Mouse (Mus musculus): ENCODE measurements around the gene Lrch3.
"Not testable (repeated sequence)": the region's sequence is repeated elsewhere in the genome, so short reads cannot be mapped to it uniquely, and the experiment has no call there.

Gene Lrch3

DNA sequence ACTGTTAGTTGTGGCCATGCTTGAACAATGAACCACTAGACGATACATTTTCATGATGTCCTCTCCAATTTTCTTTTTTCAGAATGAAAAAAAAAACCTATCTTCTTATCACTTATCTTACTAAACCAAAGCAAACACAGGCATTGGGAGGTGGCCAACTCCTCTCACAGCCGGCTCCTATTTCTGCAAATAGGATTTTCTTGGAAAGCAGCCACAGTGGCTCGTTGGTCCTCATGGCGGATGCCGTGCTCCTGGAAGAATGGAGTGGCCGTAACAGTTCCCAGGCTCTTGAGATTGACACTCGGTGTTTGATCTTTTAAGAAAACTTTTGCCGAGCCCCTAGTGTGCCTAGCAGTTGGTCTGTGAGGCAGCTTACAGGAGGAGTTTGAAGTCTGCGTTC, 91.3 kb downstream of the Lrch3 start:
- DNase-seq: no peak

DNA sequence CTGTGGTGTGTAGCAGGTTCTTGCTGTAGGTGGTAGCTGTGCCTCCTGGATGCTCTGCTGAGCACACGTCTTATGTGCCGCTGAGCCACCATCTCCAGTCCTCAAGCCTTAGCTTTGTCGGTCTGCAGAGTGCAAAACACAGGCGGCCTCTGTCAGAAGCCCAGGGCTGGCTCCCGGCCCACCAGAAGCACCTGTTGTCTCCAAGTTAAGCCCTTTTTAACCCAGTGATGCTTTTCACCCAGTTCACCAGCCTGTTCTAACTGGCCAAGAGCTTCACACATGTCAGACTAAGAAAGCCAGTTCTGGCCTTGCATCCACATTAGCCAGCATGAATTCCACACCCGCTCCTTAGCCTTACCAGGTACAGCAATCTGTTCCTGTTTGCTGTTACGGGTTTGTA, 93.0 kb downstream of the Lrch3 start:
- DNase-seq: no peak

DNA sequence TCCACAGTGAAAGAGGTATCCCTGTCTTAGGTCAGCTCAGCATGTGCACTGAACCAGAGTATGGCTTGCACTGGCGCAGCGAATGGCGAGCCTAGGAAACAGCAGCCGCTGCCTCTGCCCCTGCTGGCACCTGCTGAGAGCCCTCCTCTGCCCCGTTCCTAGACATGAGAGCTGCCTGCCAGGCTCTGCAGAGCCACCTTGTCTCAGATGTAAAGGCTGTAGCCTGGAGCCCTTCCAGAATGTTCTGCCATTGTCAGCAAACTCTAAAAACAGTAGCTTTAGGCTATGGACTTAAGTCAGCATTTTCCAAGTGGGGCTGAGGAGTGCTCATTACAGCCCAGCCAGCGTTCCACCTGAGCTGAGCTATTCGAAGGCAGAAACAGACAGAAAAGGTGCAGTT, 93.5 kb downstream of the Lrch3 start:
- no peak for DNase-seq

DNA sequence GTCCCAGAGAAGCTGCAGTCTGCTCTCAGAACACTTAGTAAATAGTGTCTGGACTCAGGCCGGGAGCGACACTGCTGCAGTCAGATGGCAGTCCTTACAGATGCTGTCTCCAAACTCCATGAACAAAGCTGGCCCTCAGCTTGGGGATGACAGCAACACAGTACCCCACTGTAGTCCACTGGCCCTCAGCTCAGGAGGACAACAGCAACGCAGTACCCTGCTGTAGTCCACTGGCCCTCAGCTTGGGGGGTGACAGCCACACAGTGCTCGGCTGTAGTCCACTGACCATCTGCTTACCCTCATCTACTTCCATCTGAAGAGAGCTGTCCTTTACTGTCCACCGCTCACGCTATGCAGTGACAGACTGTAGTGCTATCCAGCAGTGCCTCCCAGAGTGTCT, 96.3 kb downstream of the Lrch3 start:
- no peak for DNase-seq

DNA sequence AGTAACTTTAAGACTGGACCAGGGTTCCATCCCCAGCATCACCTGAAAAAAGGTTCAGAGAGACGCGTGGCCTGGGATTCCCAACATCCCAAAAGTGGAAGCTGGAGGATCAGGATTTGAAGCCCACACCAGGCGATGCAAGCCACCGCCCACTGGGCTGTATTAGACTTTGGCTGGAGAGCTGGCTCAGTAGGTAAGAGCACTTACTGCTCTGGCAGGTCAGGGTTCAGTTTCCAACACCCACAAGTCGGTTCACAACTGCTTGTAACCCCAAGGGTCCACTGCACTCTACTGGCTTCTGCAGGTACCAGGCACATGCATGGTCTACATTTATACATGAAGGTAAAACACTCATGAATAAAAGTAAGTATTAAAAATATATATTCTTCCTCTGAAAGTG, 99.9 kb downstream of the Lrch3 start:
- DNase-seq: no peak

DNA sequence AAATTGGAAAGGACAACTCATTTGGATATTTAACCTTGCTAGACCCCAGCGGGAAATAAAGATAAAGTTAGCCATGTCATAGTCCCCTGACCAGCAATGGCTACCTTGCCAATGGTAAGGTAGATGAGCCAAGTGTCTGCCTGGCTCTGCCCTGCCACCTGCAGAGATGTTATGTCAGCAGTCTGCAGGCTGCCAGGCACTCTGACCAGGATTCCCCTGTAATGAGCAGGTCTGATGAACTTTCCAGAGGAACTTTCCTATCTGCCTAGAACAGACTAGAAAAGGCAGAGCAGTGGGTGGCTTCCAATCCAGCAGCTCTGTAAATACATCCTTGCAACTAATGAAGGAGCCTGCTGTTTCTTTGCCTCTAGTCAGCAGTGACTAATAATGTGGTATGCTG, 101.0 kb downstream of the Lrch3 start:
- DNase-seq: no peak

DNA sequence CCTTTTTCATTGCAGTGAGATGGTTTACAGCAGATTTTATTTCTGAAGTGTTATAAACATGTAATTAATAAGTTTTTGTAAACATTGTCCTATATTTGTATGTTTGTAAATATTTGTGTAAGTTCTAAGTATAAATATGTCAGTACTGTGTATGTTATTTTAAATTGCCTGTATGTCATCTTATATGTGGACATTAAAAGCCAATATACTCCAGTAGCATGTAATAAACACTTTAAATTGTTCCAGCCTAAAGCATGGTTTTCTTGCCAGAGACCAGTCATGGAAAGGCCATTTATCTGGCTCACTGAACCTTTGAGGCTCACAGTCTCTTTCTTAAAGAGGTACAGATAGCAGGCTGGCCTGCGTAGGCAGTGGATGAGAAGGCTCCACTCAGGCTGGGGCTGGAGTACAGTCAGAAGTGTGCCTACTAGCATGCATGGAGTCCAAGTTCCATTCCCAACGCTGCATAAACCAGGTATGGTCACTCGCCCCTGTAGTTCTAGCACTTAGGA, 101.6 kb downstream of the Lrch3 start:
- no peak for DNase-seq

DNA sequence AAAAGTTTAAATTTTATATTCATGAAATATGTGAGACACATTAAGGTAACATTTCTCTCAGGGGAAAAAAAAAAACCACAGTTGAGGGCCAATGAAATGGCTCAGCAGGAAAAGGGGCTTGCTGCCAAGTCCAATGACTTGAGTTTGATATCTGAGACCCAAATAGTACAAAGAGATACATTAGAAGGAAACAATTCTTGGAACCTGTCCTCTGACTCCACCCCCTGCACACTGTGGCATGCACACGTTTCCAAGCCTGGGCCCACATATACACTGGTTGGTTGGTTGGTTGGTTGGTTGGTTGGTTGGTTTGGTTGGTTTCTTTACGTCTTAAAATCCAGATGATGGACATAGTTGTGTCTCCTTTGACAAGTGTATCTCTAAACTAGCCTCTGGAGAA, 102.1 kb downstream of the Lrch3 start:
- DNase-seq: no peak

DNA sequence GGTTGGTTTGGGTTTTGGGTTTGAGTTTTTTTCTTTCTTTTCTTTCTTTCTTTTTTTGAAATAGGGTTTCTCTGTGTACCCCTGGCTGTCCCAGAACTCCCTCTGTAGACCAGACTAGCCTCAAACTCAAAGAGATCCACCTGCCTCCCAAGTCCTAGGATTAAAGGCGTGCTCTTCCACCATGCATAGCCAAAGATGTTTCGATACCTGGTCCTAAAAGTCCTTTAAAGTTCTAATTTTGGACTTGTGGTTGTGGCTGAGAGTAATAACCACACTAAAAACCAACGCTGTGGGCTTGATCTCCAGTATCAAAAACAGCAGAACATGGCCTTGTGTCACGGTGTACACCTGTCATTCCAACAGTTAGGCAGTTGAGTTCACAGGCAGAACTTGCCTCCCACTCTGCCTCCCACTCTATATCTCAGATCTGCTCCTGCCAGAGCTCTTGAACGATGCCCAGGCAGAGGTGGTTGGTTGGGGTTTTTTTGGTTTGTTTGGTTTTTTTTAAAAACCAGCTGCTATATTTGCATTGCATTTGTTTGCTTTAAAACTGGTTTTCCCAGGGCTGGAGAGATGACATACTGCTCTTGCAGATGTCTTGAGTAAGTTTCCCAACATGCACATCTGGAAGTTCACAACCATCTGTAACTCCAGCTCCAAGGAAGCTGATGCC, 103.9 kb downstream of the Lrch3 start:
- DNase-seq: no peak

DNA sequence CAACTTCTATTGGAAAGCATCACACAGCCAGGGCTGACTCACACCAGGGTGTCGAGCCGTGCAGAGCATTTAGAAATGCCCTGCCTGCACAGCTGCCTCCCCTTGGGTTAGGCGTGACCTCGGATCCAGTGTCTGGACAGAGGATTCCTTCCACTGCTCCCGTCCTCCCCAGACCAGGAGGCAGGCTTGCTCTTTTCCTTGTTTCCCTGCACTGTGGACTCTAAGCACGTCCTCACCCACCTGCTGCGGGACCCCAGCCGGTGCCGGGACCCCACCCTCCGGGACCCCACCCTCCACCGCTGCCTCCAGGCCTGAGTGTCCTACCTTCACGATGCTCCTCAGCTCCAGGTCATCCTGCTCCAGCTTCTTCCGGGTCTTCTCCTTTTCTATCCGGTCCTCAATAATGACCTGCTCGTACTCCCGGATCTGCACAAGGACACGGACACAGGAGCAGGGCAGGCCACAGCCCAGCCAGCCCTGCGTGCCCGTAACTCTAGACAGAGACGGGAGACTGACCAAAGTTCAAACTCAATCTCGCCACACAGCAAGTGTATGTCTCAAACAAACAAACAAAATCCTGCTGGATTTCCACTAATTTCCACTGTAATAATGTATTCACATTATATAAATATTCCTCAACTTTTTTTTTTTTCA, 105.3 kb downstream of the Lrch3 start:
- no peak for DNase-seq

DNA sequence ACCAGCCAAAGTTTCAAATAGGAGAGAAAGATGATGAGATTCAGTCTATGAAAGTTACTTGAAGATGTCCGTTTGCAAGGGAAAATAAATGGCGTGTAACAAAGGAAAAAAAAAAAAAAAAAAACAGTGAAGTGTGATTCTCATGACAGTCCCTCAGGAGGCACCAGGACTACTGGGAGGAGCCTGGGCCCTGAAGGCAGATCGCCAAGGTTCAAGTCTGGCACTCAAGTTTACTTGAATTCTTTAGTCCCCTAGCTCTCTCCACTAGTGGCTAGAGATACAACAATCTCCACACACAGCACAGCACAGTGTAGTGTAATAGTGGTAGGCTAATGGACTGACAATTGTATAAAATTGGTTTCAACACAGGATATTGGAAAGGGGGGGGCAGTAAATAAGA, 107.5 kb downstream of the Lrch3 start:
- no peak for DNase-seq

DNA sequence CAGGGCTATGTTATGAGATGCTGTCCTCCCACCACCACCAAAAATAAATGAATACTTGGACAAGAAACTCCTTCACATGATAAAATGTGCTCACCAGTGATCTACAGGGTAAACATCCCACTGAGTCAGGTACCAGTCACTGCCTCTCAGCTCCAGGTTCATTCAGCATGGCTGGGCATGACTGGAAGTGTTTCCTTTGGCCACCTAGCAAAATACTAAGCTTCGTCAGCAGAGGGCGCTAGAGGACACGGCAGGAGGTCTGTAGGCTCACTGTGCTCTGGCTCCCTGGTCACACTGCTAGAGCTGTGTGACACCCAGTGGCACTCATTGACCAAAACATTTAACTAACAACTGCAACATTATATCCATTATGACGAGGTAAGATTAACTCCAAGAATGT, 109.8 kb downstream of the Lrch3 start:
- DNase-seq: peak; percentile 88

DNA sequence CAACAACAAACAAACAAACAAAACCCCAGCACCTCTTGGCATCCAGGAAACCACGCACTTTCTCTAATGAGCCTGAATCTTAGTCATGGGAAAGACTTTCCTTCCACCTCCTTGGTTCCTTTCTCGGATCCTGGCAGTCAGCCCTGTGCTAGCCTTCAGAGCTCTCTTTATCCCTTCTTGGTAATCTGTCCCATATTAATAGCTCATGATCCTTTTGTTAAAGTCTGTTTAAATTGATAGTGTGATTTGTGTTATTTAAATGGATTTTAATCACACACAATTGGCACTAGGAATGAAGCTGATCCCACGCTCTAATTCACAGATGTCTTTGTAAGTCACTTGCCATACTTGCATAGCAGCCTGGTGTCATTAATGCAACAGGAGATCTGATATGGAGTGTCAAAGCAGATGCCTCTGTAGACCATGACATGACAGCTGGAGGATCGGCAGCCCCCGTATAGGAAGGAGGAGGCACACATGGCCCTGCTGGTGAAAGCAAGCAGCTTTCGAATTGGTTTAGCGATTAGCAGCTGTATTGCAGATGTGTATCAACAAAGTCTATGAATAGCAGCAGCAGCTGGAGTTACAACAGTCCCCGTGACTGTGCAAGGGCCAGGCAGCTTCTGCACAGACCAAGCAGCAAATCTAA, 110.7 kb downstream of the Lrch3 start:
- DNase-seq: peak; percentile 12

DNA sequence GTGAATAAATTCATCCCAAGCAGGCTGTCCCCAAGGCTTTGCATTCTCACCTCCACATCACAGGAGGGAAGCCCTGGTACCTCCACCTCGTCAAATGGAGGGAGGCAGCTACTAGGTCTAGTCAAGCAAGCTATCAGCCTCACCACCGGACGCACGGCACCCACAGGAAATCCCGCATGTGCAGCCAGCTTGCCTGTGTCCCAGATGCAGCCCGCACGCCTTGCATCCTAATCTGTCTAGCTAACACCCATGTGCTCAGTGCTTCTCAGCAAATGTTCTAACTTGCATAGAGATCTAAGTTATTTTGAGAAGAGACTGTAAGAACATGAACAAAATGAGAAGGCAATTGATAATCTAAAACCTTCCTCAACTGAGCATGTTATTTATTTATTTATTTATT, 112.5 kb downstream of the Lrch3 start:
- DNase-seq: peak; percentile 41

DNA sequence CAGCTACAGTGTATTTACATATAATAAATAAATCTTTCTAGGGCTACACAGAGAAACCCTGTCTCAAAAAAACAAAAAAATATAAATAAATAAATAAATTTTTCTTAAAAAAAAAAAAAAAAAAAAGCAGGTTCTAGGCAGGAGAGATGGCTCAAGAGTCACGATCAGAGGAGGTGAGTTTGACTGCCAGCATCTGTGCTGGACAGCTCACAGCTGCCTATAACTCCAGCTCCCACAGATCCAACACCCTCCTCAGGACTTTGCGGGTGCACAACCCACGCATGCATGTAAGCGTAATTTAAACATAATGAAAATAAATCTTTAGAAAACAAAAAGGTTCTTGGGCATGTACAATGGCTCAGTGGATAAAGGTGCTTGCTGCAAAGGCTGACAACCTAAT, 122.1 kb downstream of the Lrch3 start:
- no peak for DNase-seq

DNA sequence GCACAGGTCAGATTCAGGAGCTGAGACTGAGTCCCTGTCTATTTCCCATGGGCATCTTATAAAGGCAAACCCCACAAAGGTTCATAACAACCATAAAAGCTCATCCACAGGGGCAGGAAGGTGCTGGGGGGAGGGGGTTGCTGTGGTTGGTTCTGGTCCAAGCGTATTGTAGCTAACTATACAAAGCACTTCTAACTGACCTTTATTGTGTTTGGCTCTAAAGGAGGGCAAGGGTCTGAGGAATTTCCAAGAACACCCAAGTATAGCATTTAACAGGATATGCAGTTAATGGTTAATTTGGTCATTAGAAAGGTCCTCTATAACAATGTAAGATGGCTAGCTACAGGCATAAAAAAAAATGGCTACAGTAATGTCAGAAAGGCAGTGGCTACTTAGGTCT, 128.8 kb downstream of the Lrch3 start:
- DNase-seq: no peak

DNA sequence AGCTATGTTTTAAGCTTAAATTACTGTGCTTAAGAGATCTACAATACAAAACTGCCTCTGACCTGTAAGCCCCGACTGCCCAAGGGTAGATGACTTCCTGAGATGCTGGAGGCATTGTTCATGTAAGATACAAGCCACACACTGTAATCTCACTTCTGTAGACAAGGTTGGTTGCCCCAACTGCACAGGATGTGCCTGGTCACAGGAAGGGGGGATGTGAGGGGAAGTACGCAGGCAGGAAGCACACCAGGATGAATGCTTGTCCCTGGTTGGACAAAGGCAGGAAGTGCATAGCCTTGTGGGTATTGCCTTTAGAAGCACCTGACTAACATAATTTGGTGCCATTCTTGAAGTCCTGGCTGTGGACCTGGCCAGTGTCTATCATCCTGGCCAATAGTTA, 129.4 kb downstream of the Lrch3 start:
- DNase-seq: peak; percentile 23

DNA sequence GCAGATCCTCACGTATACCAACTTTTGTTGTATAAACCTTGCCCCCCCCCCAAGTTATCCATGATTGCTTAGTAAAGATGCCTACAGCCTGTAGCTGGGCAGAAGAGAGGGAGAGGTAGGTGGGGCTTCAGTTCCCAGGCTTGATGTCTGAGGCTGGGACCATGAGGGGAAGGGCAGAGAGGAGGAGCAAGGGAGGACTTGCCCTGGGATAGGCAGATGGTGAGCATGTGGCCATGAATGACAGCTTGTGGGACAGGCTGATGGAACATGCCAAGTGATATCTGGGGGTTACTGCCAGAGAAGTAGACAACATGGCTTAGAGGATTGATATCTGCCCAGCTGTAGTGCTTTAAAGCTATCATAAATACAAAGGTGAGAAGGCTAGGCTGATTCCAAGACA, 134.1 kb downstream of the Lrch3 start:
- no peak for DNase-seq

DNA sequence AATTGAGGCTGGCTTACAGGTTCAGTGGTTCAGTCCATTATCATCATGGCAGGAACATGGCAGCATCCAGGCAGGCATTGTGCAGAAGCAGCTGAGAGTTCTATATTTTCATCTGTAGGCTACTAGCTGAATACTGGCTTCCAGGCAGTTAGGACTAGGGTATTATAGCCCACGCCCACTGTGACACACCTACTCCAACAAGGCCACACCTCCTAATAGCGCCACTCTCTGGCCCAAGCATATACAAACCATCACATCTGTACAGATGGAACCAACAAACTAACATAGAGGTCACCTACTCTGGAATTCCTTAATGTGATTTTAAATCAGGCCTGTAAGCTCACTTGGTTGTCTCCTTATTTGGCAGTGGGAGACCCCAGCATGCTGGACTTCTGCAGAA, 134.8 kb downstream of the Lrch3 start:
- DNase-seq: no peak

DNA sequence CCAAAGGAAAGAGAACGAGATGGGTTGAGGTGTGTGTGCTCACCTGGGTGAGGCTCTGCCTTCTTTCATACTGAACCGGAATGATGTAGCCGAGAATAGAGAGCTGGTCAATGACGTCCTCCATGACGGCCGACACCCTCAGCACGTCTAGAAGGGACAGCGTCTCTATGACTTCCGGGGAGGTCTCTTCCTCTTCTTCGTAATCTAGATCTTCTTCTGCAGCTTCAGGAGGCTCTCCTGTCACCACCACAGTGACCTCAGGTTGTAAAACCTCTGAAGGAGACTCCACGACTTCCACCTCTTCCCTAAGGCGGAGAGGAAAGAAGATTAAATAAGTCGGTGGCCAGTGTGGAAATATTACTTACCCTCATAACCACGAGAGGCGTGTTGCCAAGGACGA, 135.9 kb downstream of the Lrch3 start:
- DNase-seq: no peak

DNA sequence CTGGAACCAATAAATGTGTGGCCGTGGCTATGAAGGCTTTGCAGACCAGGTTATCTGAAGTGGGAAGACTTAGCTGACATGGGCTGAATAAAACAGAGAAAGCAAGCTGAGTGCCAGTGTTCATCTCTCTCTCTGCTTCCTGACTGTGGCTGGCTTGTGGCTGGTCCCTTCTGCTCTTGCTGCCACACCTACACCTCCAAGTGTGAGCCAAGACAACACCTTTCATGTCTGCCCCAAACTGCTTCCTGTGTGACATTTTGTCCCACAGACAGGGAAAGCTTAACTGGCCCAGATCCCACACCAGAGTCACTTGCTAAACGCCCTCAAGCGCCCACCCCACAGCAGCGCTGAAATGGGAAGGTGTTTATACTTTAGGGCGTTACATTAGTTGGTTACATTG, 139.2 kb downstream of the Lrch3 start:
- DNase-seq: no peak

DNA sequence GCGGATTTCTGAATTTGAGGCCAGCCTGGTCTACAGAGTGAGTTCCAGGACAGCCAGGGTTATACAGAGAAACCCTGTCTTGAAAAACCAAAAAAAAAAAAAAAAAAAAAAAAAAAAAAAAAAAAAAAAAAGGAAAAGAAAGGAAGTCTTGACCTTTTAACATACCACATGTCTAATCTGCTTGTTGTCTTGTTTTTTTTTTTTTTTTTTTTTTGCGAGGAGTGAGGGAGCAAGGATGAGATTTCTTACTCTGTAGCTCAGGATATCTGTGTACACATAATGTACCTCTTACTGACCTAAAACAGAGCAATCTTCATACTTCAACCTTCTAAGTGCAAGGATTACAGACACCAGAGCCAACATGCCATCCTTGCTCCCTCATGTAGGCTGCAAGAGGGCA, 141.0 kb downstream of the Lrch3 start:
- not testable (repeated sequence) for DNase-seq

DNA sequence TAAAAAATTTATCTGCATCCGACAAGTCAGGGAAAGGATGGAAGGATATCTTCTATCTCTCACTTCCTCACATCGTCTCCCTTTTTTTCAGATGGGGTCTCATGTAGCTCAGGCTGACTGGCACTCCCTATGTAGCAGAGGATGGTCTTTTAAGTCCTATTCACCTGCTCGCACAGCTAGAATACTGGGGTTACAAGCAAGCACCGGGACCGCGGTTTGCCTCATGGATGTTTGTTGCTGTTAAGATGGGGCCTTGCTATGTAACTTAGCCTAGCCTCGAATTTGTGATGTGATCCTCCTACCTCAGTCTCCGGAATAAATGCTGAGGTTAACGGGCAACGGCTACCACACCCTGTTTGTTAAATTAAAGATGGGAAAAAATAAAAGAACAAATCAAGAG, 141.8 kb downstream of the Lrch3 start:
- peak; percentile 26 for DNase-seq

DNA sequence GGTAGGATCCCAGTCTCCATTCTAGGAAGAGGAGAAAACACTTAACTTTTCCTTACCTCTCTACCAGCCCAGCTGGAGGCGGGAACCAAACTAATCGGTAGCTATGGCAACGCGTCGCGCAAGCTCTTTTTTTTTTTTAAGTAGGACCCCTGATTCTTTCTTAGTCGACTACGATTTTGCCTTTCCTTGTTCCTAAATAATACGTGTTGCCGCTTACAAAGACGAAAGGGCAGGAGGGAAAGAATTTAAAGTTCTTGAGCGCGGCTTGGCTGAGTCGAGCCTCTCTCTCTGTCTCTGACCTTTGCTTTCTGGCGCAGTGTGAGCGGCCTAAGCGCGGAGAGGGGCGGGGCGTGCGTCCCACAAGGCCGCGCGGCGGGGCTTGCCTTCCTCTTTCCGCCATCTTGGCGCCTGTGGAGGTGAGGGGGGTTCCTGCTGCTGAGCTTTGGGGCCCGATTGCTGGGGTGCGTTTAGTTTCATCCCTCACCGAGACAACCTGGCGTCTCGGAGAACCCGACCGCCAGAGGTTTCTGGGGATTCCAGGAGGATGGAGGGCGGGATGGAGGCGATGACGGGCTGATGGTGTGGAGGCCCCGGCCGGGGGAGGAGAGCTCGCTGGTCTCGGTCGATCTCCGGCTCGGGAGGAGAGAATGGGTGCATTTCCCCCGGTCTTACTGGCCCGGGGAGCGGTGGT, 142.3 kb downstream of the Lrch3 start, which contains the start of the genes Iqcg and Rpl35a:
TSS of gene Iqcg (minus strand) at position 124 of the 691 bp plus-strand sequence.
TSS of gene Rpl35a (plus strand) at position 359 of the 691 bp plus-strand sequence.
- DNase-seq: peak; percentile 90
